In genomic region chr4:133369553-133370297, GRCm38 (mm10) we compare ENCODE assay signal across 8 mouse cellular contexts. TPM values are rescaled to one million over a fixed set of nuclear protein-coding genes. Genes with fewer than 3 reads are reported as not detected.
DNase-seq lines count a peak whose midpoint lies in the region; ATAC-seq and TF ChIP-seq lines count a peak whose summit lies in the region.

TSS of gene Slc9a1 (plus strand) at chr4:133369706.

- H3K27ac ChIP-seq in bone marrow macrophage, adult 2 months (ENCODE audit: insufficient read depth, low read depth, low read length) = peak within 1 kb of the TSS; percentile 20
- peak within 1 kb of the TSS; percentile 4; the same call in 1 of the 2 replicates for H3K27ac ChIP-seq in embryonic fibroblast, embryonic 13.5 days (ENCODE audit: insufficient read depth, low read length)
- peak within 1 kb of the TSS; percentile 96 for H3K27ac ChIP-seq in heart, embryonic 10.5 days
- H3K27ac ChIP-seq in kidney, embryonic 15.5 days = peak within 1 kb of the TSS; percentile 84

- TF ChIP-seq POLR2A in bone marrow macrophage, adult 2 months (IDR thresholded peaks at IDR 0.05; ENCODE audit: borderline replicate concordance, low read depth, low read length) = peak; percentile 97
- TF ChIP-seq POLR2A in embryonic fibroblast, embryonic 13.5 days (IDR thresholded peaks at IDR 0.05; ENCODE audit: low read depth, low read length) = peak; percentile 100

- H3K9ac ChIP-seq in kidney, embryonic 15.5 days = peak within 1 kb of the TSS; percentile 74

- DNase-seq in A20 (ENCODE audit: low read depth, low spot score) = peak; percentile 94
- peak; percentile 96 for DNase-seq in heart, embryonic 10.5 days (ENCODE audit: low spot score)
- peak; percentile 94 for DNase-seq in liver
- DNase-seq in spleen, postnatal 4 days (ENCODE audit: low spot score in 2 of 2) = peak; percentile 93 to 98

- H3K9me3 ChIP-seq in heart, embryonic 10.5 days = no peaks in the 10 kb centered on the region
- no peaks in the 10 kb centered on the region for H3K9me3 ChIP-seq in kidney, embryonic 15.5 days (replicated peaks)

- H3K27me3 ChIP-seq in heart, embryonic 10.5 days (ENCODE audit: insufficient read depth, poor library complexity, severe bottlenecking) = no peaks in the 10 kb centered on the region
- no peaks in the 10 kb centered on the region for H3K27me3 ChIP-seq in kidney, embryonic 15.5 days

- peak within 1 kb of the TSS; percentile 72 for H3K4me3 ChIP-seq in bone marrow macrophage, adult 2 months (ENCODE audit: insufficient read depth, low read length)
- H3K4me3 ChIP-seq in embryonic fibroblast, embryonic 13.5 days (ENCODE audit: insufficient read depth, low read length) = peak within 1 kb of the TSS; percentile 92
- H3K4me3 ChIP-seq in heart, embryonic 10.5 days = peak within 1 kb of the TSS; percentile 88
- peak within 1 kb of the TSS; percentile 84 for H3K4me3 ChIP-seq in kidney, embryonic 15.5 days (replicated peaks)

- peak within 1 kb of the TSS; percentile 64 for H3K4me2 ChIP-seq in kidney, embryonic 15.5 days

- peaks cover under 1% of the 10 kb centered on the region; the same call in 1 of the 2 replicates for H3K36me3 ChIP-seq in heart, embryonic 10.5 days
- no peaks in the 10 kb centered on the region; the same call in 1 of the 2 replicates for H3K36me3 ChIP-seq in kidney, embryonic 15.5 days

- ATAC-seq in kidney, embryonic 15.5 days (replicated peaks; ENCODE audit: low FRiP score) = peak; percentile 95
- ATAC-seq in monocyte, adult 5-6 weeks (replicated peaks; ENCODE audit: insufficient number of reproducible peaks, low FRiP score, low TSS enrichment, poor library complexity, severe bottlenecking) = peak; percentile 95

- under 1% methylated on average over 40 of the region's 40 CpGs for WGBS in heart, embryonic 10.5 days
- under 1% methylated on average over 40 of the region's 40 CpGs for WGBS in kidney, embryonic 15.5 days

- H3K4me1 ChIP-seq in bone marrow macrophage, adult 2 months (ENCODE audit: control insufficient read depth, insufficient read depth, low read length) = peaks cover 27% of the 10 kb centered on the region
- H3K4me1 ChIP-seq in embryonic fibroblast, embryonic 13.5 days (ENCODE audit: control insufficient read depth, insufficient read depth, low read length) = peaks cover 7% of the 10 kb centered on the region
- peaks cover 48% of the 10 kb centered on the region for H3K4me1 ChIP-seq in heart, embryonic 10.5 days
- peaks cover 43% of the 10 kb centered on the region for H3K4me1 ChIP-seq in kidney, embryonic 15.5 days

- TF ChIP-seq CTCF in bone marrow macrophage, adult 2 months (IDR thresholded peaks at IDR 0.05; ENCODE audit: low read depth, low read length) = peak; percentile 33; the same call in 1 of the 2 replicates
- TF ChIP-seq CTCF in embryonic fibroblast, embryonic 13.5 days (IDR thresholded peaks at IDR 0.05; ENCODE audit: borderline replicate concordance, insufficient read depth, low read length) = peak; percentile 65; the same call in 1 of the 2 replicates

RNA-seq across cellular contexts. Expression of gene Slc9a1, which starts in this region (rescaled TPM):
- 27.7 and 31.6 TPM in 2 replicates for polyA plus RNA-seq in bone marrow macrophage, adult 2 months (2012; ENCODE audit: insufficient read depth, insufficient read length, missing spikeins)
- polyA plus RNA-seq in embryonic fibroblast, embryonic 13.5 days (2011; ENCODE audit: insufficient read length, low read depth, missing spikeins) = 26.2 and 34.7 TPM in 2 replicates
- polyA plus RNA-seq in heart, embryonic 10.5 days (2016; fragmentation: Nextera tagmentation; extraction: Ambion mirVana) = 7.6 and 8.2 TPM in 2 replicates
- 7.5 and 8.3 TPM in 2 replicates for polyA plus RNA-seq in kidney, embryonic 15.5 days (2015; fragmentation: Nextera tagmentation; extraction: Ambion mirVana)
- total RNA-seq in monocyte, adult 5-6 weeks (2017) = 7.0 to 24.9 TPM (median 10.2 TPM) in 3 replicates

Comparison
In these comparisons a context has a peak if more than half of its experiments do, and no peak if none do; other contexts are left out.
1. Peak in every context shown above with its lines: DNase-seq, ATAC-seq, H3K4me3 ChIP-seq and H3K27ac ChIP-seq.
2. H3K27ac ChIP-seq: peak in every context shown above with its lines; median percentile 96 in heart, embryonic 10.5 days; 84 in kidney, embryonic 15.5 days; 20 in bone marrow macrophage, adult 2 months; 4 in embryonic fibroblast, embryonic 13.5 days.